Mouse (Mus musculus) G1E-ER4 (cell line): ENCODE results near the gene Kif22. TPM values are rescaled to one million over a fixed set of nuclear protein-coding genes. Genes with fewer than 3 reads are reported as not detected.

Source experiments
- GATA1 ChIP-seq: IDR thresholded peaks from one replicate; pipeline ENCODE4 v1.8.0; 2012; ENCODE audit warnings: low read length, inconsistent platforms
- polyA plus RNA-seq: library from polyadenylated mRNA; stranded (reverse); fragments of >175 nt; gene quantifications from 2 replicates; pipeline ENCODE4 v1.2.3, GENCODE M21; 2012

Kif22 gene
- polyA plus RNA-seq, 1 experiment: 56.9 TPM

- TF ChIP-seq GATA1: no peak
These were observed 28.7 kb upstream of the Kif22 start for GRCm38 (mm10) chr7:127070871-127071413.

GRCm38 (mm10) chr7:127066317-127066716 lies 24.0 kb upstream of the Kif22 start:
- TF ChIP-seq GATA1: no peak

GRCm38 (mm10) chr7:127065538-127065937 lies 23.3 kb upstream of the Kif22 start:
- TF ChIP-seq GATA1: no peak

GRCm38 (mm10) chr7:127055026-127055585 lies 12.8 kb upstream of the Kif22 start:
- TF ChIP-seq GATA1: no peak

GRCm38 (mm10) chr7:127031244-127031643 lies 11.0 kb downstream of the Kif22 start:
- no peak for TF ChIP-seq GATA1

GRCm38 (mm10) chr7:127030172-127030571 lies 12.1 kb downstream of the Kif22 start:
- no peak for TF ChIP-seq GATA1

- TF ChIP-seq GATA1: no peak
These were observed 14.4 kb downstream of the Kif22 start for GRCm38 (mm10) chr7:127027885-127028284.

GRCm38 (mm10) chr7:127026984-127027726 lies 15.1 kb downstream of the Kif22 start, which contains the start of gene Maz:
Gene Maz, minus strand, starts transcription at chr7:127027037.
- no peak for TF ChIP-seq GATA1

GRCm38 (mm10) chr7:127026616-127026983 lies 15.7 kb downstream of the Kif22 start:
- TF ChIP-seq GATA1: no peak

- no peak for TF ChIP-seq GATA1
These were observed 16.1 kb downstream of the Kif22 start for GRCm38 (mm10) chr7:127026161-127026600.

GRCm38 (mm10) chr7:127025556-127026160 lies 16.6 kb downstream of the Kif22 start:
- no peak for TF ChIP-seq GATA1

- TF ChIP-seq GATA1: no peak
These were observed 17.3 kb downstream of the Kif22 start for GRCm38 (mm10) chr7:127024755-127025555.

GRCm38 (mm10) chr7:127023896-127024690 lies 18.2 kb downstream of the Kif22 start:
- no peak for TF ChIP-seq GATA1

- no peak for TF ChIP-seq GATA1
These were observed 19.0 kb downstream of the Kif22 start for GRCm38 (mm10) chr7:127023272-127023691.

- no peak for TF ChIP-seq GATA1
These were observed 19.6 kb downstream of the Kif22 start for GRCm38 (mm10) chr7:127022528-127023271.
